Mouse (Mus musculus) small intestine, adult 2 months (tissue): ENCODE measurements around the gene P2rx7.

Source experiments
- CTCF ChIP-seq: fragments of 200-500 bp; IDR thresholded peaks from 2 replicates; pipeline ENCODE4 v1.5.1; 2012; ENCODE audit warnings: low read depth, mild to moderate bottlenecking, control low read depth, inconsistent platforms, low read length, moderate library complexity, mixed read lengths; ENCODE audit not compliant: insufficient replicate concordance, insufficient read length; ENCODE audit errors: extremely low read depth
- POLR2A ChIP-seq: fragments of 200-500 bp; IDR thresholded peaks from 2 replicates; pipeline ENCODE4 v1.6.1; 2012; ENCODE audit warnings: low read depth, mild to moderate bottlenecking, control low read depth, inconsistent platforms, low read length, moderate library complexity

- TF ChIP-seq POLR2A (no peak), CTCF (no peak)
Measured at GRCm38 (mm10) chr5:122650100-122650499, 6.4 kb downstream of the P2rx7 start.
